Mouse (Mus musculus): ENCODE results near the gene Tpst2.
A peak's percentile ranks its signal among the peaks of the same experiment; 100 is the strongest.

Gene Tpst2

GRCm38 (mm10) chr5:112276267-112276873 is at the start of gene Tpst2:
Gene Tpst2 (plus strand): TSS chr5:112276691.
- peak; percentile 100 for DNase-seq (ENCODE audit: low spot score)

- no peak for DNase-seq (ENCODE audit: low spot score)
Observed at GRCm38 (mm10) chr5:112227354-112227753, 49.1 kb upstream of the Tpst2 start.

- DNase-seq (ENCODE audit: low spot score), result no peak
Observed at GRCm38 (mm10) chr5:112227898-112228239, 48.6 kb upstream of the Tpst2 start.

GRCm38 (mm10) chr5:112228240-112229076 is 48.0 kb upstream of the Tpst2 start:
- no peak for DNase-seq (ENCODE audit: low spot score)

GRCm38 (mm10) chr5:112235806-112236205 is 40.7 kb upstream of the Tpst2 start:
- no peak for DNase-seq (ENCODE audit: low spot score)

GRCm38 (mm10) chr5:112236631-112237030 is 39.9 kb upstream of the Tpst2 start:
- no peak for DNase-seq (ENCODE audit: low spot score)

- DNase-seq (ENCODE audit: low spot score), result no peak
Observed at GRCm38 (mm10) chr5:112237439-112237838, 39.1 kb upstream of the Tpst2 start.

GRCm38 (mm10) chr5:112237866-112238570 is 38.5 kb upstream of the Tpst2 start:
- no peak for DNase-seq (ENCODE audit: low spot score)

- DNase-seq (ENCODE audit: low spot score), result no peak
Observed at GRCm38 (mm10) chr5:112238781-112239482, 37.6 kb upstream of the Tpst2 start.

GRCm38 (mm10) chr5:112240761-112241160 is 35.7 kb upstream of the Tpst2 start:
- DNase-seq (ENCODE audit: low spot score), result peak; percentile 84

- DNase-seq (ENCODE audit: low spot score), result no peak
Observed at GRCm38 (mm10) chr5:112241849-112242248, 34.6 kb upstream of the Tpst2 start.

- DNase-seq (ENCODE audit: low spot score), result peak; percentile 76
Observed at GRCm38 (mm10) chr5:112242361-112242778, 34.1 kb upstream of the Tpst2 start.

- DNase-seq (ENCODE audit: low spot score), result no peak
Observed at GRCm38 (mm10) chr5:112243041-112243440, 33.5 kb upstream of the Tpst2 start.

GRCm38 (mm10) chr5:112243539-112244274 is 32.8 kb upstream of the Tpst2 start:
- no peak for DNase-seq (ENCODE audit: low spot score)

GRCm38 (mm10) chr5:112244275-112244562 is 32.3 kb upstream of the Tpst2 start:
- no peak for DNase-seq (ENCODE audit: low spot score)

GRCm38 (mm10) chr5:112244890-112245615 is 31.4 kb upstream of the Tpst2 start:
- no peak for DNase-seq (ENCODE audit: low spot score)

GRCm38 (mm10) chr5:112247399-112247798 is 29.1 kb upstream of the Tpst2 start:
- DNase-seq (ENCODE audit: low spot score), result no peak

- DNase-seq (ENCODE audit: low spot score), result no peak
Observed at GRCm38 (mm10) chr5:112249106-112249505, 27.4 kb upstream of the Tpst2 start.

- DNase-seq (ENCODE audit: low spot score), result no peak
Observed at GRCm38 (mm10) chr5:112252400-112252799, 24.1 kb upstream of the Tpst2 start, which contains the start of gene Cryba4. Gene Cryba4 (minus strand): TSS chr5:112252518.

GRCm38 (mm10) chr5:112253169-112253568 is 23.3 kb upstream of the Tpst2 start:
- DNase-seq (ENCODE audit: low spot score), result peak; percentile 54

GRCm38 (mm10) chr5:112254282-112254806 is 22.1 kb upstream of the Tpst2 start:
- no peak for DNase-seq (ENCODE audit: low spot score)

Data from T-cell, adult 2 months (primary cell).